Mouse (Mus musculus) E14TG2a.4 (cell line): Measurements from ENCODE around the gene Clstn3.

Source experiments
- CTCF ChIP-seq: conservative IDR thresholded peaks from 2 replicates; pipeline ENCODE4 v1.5.1; 2014; ENCODE audit warnings: low read length
- POU5F1 ChIP-seq: IDR thresholded peaks from 2 replicates; pipeline ENCODE4 v1.6.1; 2014; ENCODE audit warnings: low read length, borderline replicate concordance

DNA sequence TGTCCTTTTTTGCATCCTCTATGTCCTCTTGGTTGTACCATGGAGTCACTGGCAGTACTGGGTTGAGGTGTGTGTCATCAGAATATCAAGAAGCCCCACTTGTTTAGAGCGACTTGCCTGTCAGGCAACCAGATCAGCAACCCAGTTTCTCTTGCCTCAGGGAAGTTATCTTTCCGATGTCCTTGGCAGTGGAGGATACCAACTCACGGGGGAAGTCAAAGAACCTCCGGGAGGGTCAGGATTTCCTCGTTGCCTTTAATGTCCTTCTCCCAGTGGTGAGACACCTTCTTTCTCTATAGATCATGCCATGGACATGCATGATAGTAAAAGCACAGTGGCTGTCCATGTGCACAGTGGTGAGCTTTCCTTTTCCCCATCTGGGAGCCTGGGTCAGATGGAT, 37.4 kb upstream of the Clstn3 start:
- no peak for TF ChIP-seq POU5F1
- no peak for TF ChIP-seq CTCF
